Mouse (Mus musculus): ENCODE measurements at regions not wholly inside any gene's neighbourhood (a gene's known extent, or its start where the extent isn't known, plus 50 kb on each side); places are given as distances from the start of the nearest gene placed in this dataset.

DNA sequence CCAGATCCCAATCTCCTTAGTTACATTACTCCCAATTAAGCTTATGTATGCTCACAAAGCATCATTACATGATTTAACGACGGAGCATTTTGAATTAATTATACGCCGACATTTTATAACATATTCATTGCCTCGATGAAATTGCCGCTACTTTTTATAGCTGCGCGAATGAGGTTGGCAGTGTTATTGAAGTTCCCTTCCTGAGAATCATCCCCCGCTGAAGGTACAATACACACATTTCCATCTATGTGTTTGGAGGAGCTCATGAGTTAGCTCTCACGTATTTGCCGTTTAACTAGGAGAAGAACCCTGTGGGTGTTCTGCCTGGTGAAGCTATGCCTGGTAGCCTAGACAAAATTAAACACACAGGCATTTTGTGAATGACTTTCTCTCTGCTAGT lies 122.8 kb upstream of the Phyhipl start:
- no peaks in the 10 kb centered on the region for H3K36me3 ChIP-seq (ENCODE audit: control insufficient read depth, insufficient read depth, low read length, poor library complexity, severe bottlenecking)
- TF ChIP-seq POLR2A (IDR thresholded peaks at IDR 0.05; ENCODE audit: insufficient read depth, low read length) (no peak), EP300 (IDR thresholded peaks at IDR 0.05; ENCODE audit: insufficient read depth, low read depth, low read length) (no peak), CTCF (IDR thresholded peaks at IDR 0.05; ENCODE audit: low read depth, low read length) (no peak)
- H3K9me3 ChIP-seq (replicated peaks; ENCODE audit: control insufficient read depth, insufficient read depth, low read length, poor library complexity, severe bottlenecking) = no peaks in the 10 kb centered on the region
- no peak overlapping the region for H3K9ac ChIP-seq (ENCODE audit: low read depth, poor library complexity, severe bottlenecking)
- no peak overlapping the region for H3K4me3 ChIP-seq (ENCODE audit: low read depth, low read length)
- H3K27me3 ChIP-seq (ENCODE audit: control insufficient read depth, insufficient read depth, low read length, poor library complexity, severe bottlenecking) = no peaks in the 10 kb centered on the region
- H3K4me1 ChIP-seq (ENCODE audit: control insufficient read depth, insufficient read depth, low read length) = no peaks in the 10 kb centered on the region
- no peak overlapping the region for H3K27ac ChIP-seq (ENCODE audit: insufficient read depth, low read length)

DNA sequence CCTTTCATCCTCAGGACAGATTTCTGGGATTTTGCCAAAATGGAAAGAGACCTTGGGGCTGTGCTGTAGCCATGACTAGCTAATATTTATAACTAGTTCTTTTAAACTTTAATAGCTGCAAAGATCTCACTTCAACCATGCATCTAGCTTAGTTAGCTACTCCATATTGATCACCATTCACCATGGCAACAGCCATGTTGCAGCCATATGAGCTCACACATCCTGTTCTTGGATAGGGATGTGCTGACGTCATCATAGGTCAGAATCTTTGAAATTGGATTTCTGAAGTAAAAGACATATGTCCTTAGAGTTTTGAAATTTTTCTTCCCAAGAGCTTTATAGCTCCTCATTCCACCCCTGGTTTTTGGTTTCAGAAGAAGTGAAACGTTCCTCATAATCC lies 118.8 kb upstream of the Phyhipl start:
- no peaks in the 10 kb centered on the region for H3K9me3 ChIP-seq (replicated peaks; ENCODE audit: control insufficient read depth, insufficient read depth, low read length, poor library complexity, severe bottlenecking)
- no peak overlapping the region for H3K27ac ChIP-seq (ENCODE audit: insufficient read depth, low read length)
- TF ChIP-seq CTCF (IDR thresholded peaks at IDR 0.05; ENCODE audit: low read depth, low read length) = no peak
- TF ChIP-seq POLR2A (IDR thresholded peaks at IDR 0.05; ENCODE audit: insufficient read depth, low read length) = no peak
- TF ChIP-seq EP300 (IDR thresholded peaks at IDR 0.05; ENCODE audit: insufficient read depth, low read depth, low read length) = no peak
- no peaks in the 10 kb centered on the region for H3K36me3 ChIP-seq (ENCODE audit: control insufficient read depth, insufficient read depth, low read length, poor library complexity, severe bottlenecking)
- no peak overlapping the region for H3K9ac ChIP-seq (ENCODE audit: low read depth, poor library complexity, severe bottlenecking)
- no peaks in the 10 kb centered on the region for H3K27me3 ChIP-seq (ENCODE audit: control insufficient read depth, insufficient read depth, low read length, poor library complexity, severe bottlenecking)
- no peaks in the 10 kb centered on the region for H3K4me1 ChIP-seq (ENCODE audit: control insufficient read depth, insufficient read depth, low read length)
- H3K4me3 ChIP-seq (ENCODE audit: low read depth, low read length) = no peak overlapping the region

DNA sequence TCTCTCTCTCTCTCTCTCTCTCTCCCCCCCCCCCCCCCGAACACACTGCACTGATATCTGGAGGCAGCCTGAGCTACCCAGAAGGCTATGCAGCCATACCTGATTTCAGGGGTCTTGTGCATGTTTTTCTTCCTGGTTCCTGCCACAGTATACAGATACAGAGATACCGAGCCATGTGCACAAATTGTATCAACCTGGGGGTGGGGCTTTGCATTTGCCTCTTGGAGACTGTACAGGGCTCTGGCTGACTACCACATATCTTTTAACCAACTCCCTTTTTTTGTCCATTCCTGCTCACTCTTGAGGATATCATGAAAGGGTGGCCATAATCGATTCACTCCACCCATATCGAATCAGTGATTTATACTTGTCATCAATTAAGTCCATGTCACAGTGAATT lies 118.4 kb upstream of the Phyhipl start:
- Histone ChIP-seq H3K4me3 (ENCODE audit: low read depth, low read length) (no peak overlapping the region), H3K36me3 (ENCODE audit: control insufficient read depth, insufficient read depth, low read length, poor library complexity, severe bottlenecking) (no peaks in the 10 kb centered on the region), H3K9ac (ENCODE audit: low read depth, poor library complexity, severe bottlenecking) (no peak overlapping the region), H3K9me3 (replicated peaks; ENCODE audit: control insufficient read depth, insufficient read depth, low read length, poor library complexity, severe bottlenecking) (no peaks in the 10 kb centered on the region), H3K27ac (ENCODE audit: insufficient read depth, low read length) (no peak overlapping the region), H3K4me1 (ENCODE audit: control insufficient read depth, insufficient read depth, low read length) (no peaks in the 10 kb centered on the region), H3K27me3 (ENCODE audit: control insufficient read depth, insufficient read depth, low read length, poor library complexity, severe bottlenecking) (no peaks in the 10 kb centered on the region)
- TF ChIP-seq POLR2A (IDR thresholded peaks at IDR 0.05; ENCODE audit: insufficient read depth, low read length) (no peak), CTCF (IDR thresholded peaks at IDR 0.05; ENCODE audit: low read depth, low read length) (no peak), EP300 (IDR thresholded peaks at IDR 0.05; ENCODE audit: insufficient read depth, low read depth, low read length) (no peak)

DNA sequence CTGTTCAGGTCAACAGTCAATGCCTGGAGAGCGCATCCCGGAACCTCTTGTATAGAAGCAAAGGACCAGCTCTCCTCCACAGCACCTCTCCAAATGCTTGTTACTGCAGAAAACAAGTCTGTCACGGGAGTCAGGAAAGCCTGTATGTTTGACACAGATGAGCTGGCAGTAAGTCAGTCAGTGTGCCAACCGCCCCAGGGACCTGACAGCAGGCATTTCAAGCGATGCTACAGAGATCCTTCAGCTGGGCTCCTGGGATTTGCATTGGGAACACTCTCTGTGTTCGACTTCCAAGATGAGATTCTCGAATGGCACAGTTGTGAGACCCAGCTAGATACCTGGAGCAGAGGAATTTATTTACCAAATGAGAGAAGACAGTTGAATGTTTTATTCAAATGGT lies 111.7 kb upstream of the Phyhipl start:
- TF ChIP-seq CTCF (IDR thresholded peaks at IDR 0.05; ENCODE audit: low read depth, low read length) = no peak
- TF ChIP-seq EP300 (IDR thresholded peaks at IDR 0.05; ENCODE audit: insufficient read depth, low read depth, low read length) = no peak
- no peak for TF ChIP-seq POLR2A (IDR thresholded peaks at IDR 0.05; ENCODE audit: insufficient read depth, low read length)
- no peak overlapping the region for H3K27ac ChIP-seq (ENCODE audit: insufficient read depth, low read length)
- H3K4me3 ChIP-seq (ENCODE audit: low read depth, low read length) = no peak overlapping the region
- no peaks in the 10 kb centered on the region for H3K36me3 ChIP-seq (ENCODE audit: control insufficient read depth, insufficient read depth, low read length, poor library complexity, severe bottlenecking)
- no peaks in the 10 kb centered on the region for H3K9me3 ChIP-seq (replicated peaks; ENCODE audit: control insufficient read depth, insufficient read depth, low read length, poor library complexity, severe bottlenecking)
- H3K9ac ChIP-seq (ENCODE audit: low read depth, poor library complexity, severe bottlenecking) = no peak overlapping the region
- H3K27me3 ChIP-seq (ENCODE audit: control insufficient read depth, insufficient read depth, low read length, poor library complexity, severe bottlenecking) = no peaks in the 10 kb centered on the region
- H3K4me1 ChIP-seq (ENCODE audit: control insufficient read depth, insufficient read depth, low read length) = no peaks in the 10 kb centered on the region

DNA sequence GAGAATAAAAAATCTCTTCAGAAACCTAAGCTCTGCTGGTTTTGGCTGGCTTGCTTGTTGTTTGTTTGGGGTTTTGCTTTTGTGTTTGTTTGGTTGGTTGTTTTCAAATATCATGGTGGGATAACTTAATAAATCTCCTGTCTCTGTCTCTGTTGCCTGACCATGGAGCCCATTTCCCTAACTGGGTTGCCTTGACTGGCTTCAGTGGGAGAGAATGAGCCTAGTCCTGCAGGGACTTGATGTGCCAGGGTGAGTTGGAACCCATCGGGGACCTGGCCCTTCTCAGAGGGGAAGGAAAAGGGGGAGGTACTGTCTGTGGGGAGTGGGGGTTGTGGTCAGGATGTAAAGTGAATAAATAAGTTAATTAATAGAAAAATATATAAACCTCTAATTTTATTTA lies 111.1 kb upstream of the Phyhipl start:
- H3K9ac ChIP-seq (ENCODE audit: low read depth, poor library complexity, severe bottlenecking) = no peak overlapping the region
- no peaks in the 10 kb centered on the region for H3K36me3 ChIP-seq (ENCODE audit: control insufficient read depth, insufficient read depth, low read length, poor library complexity, severe bottlenecking)
- no peaks in the 10 kb centered on the region for H3K4me1 ChIP-seq (ENCODE audit: control insufficient read depth, insufficient read depth, low read length)
- no peaks in the 10 kb centered on the region for H3K9me3 ChIP-seq (replicated peaks; ENCODE audit: control insufficient read depth, insufficient read depth, low read length, poor library complexity, severe bottlenecking)
- no peak overlapping the region for H3K27ac ChIP-seq (ENCODE audit: insufficient read depth, low read length)
- TF ChIP-seq CTCF (IDR thresholded peaks at IDR 0.05; ENCODE audit: low read depth, low read length) (no peak), POLR2A (IDR thresholded peaks at IDR 0.05; ENCODE audit: insufficient read depth, low read length) (no peak), EP300 (IDR thresholded peaks at IDR 0.05; ENCODE audit: insufficient read depth, low read depth, low read length) (no peak)
- no peaks in the 10 kb centered on the region for H3K27me3 ChIP-seq (ENCODE audit: control insufficient read depth, insufficient read depth, low read length, poor library complexity, severe bottlenecking)
- H3K4me3 ChIP-seq (ENCODE audit: low read depth, low read length) = no peak overlapping the region

DNA sequence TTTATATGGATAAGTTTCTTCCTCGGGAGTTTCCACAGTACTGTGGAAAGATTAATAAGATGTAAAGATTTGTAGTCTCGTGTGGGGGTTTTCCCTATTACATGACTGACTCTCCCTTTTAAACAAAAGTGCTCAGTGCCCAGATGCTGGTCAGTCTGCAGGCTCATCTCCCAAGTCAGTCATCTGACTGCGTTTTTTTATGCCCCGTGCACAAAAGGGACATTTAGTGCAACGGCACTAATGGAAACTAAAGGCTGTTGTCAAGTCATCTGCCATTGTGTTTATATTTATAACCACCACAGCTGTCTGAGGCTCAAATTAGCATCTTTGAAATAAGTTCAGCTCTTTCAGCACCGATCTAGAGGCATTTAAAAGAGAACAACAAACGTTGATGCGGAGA lies 110.7 kb upstream of the Phyhipl start:
- TF ChIP-seq POLR2A (IDR thresholded peaks at IDR 0.05; ENCODE audit: insufficient read depth, low read length) (no peak), CTCF (IDR thresholded peaks at IDR 0.05; ENCODE audit: low read depth, low read length) (no peak), EP300 (IDR thresholded peaks at IDR 0.05; ENCODE audit: insufficient read depth, low read depth, low read length) (no peak)
- H3K4me1 ChIP-seq (ENCODE audit: control insufficient read depth, insufficient read depth, low read length) = no peaks in the 10 kb centered on the region
- H3K27ac ChIP-seq (ENCODE audit: insufficient read depth, low read length) = no peak overlapping the region
- no peaks in the 10 kb centered on the region for H3K27me3 ChIP-seq (ENCODE audit: control insufficient read depth, insufficient read depth, low read length, poor library complexity, severe bottlenecking)
- no peaks in the 10 kb centered on the region for H3K36me3 ChIP-seq (ENCODE audit: control insufficient read depth, insufficient read depth, low read length, poor library complexity, severe bottlenecking)
- no peak overlapping the region for H3K9ac ChIP-seq (ENCODE audit: low read depth, poor library complexity, severe bottlenecking)
- H3K9me3 ChIP-seq (replicated peaks; ENCODE audit: control insufficient read depth, insufficient read depth, low read length, poor library complexity, severe bottlenecking) = no peaks in the 10 kb centered on the region
- H3K4me3 ChIP-seq (ENCODE audit: low read depth, low read length) = no peak overlapping the region

Data from ES-Bruce4 (cell line).